Mouse (Mus musculus): ENCODE results near the gene Olfr792. TPM values are rescaled to one million over a fixed set of nuclear protein-coding genes. Genes with fewer than 3 reads are reported as not detected.

Gene Olfr792
- polyA plus RNA-seq (2012; rRNA removed) = not detected in 2 replicates

DNA sequence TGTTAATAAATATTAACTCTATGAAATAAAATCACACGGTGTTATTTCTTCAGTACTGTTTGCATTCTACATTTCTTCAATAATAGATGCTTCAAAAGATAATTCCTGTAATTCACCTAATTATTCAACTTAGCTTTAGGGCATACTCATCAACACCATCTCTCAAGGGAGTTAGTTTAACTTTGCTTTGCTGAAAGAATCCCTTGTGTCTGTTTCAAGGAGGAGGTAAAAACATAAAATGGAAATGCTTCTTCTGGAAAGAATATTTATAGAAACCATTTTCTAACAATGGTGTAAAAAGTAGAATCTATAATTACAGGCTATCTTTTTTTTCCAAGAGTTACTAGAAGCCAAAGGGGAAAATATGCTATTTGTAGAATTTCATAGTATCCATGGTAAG lies at the start of gene Olfr792:
Gene Olfr792 (plus strand): TSS at position 301 of the 400 bp plus-strand sequence.
- no peak for DNase-seq (ENCODE audit: low read depth)

- no peak for DNase-seq (ENCODE audit: low read depth)
These were observed 48.9 kb upstream of the Olfr792 start for GRCm38 (mm10) chr10:129490101-129490500.

GRCm38 (mm10) chr10:129498192-129498591 lies 40.8 kb upstream of the Olfr792 start, which contains the start of gene Olfr790:
Gene Olfr790 (plus strand): TSS chr10:129498492.
- DNase-seq (ENCODE audit: low read depth) = no peak

DNA sequence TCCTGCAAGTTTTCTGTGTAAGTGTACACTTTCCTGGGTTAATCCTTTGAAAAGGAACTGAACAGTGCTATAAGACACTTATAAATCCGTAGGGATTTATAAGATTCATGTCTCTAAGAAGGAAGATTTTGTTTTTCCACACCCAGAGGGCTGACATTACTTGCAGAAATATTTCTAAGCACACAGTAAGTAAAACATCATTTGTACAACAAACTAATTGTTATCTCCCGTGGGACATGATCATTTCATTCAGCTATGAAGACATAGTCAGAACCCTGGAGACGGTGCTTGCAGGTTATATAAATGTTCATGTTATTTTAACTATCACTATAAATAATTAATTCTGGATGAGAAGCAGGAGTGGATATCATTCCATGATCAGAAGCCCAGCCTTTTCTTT lies 17.5 kb upstream of the Olfr792 start, which contains the start of gene Olfr791:
Gene Olfr791 (plus strand): TSS at position 301 of the 400 bp plus-strand sequence.
- DNase-seq (ENCODE audit: low read depth) = no peak

GRCm38 (mm10) chr10:129549354-129549753 lies 10.4 kb downstream of the Olfr792 start:
- no peak for DNase-seq (ENCODE audit: low read depth)

DNA sequence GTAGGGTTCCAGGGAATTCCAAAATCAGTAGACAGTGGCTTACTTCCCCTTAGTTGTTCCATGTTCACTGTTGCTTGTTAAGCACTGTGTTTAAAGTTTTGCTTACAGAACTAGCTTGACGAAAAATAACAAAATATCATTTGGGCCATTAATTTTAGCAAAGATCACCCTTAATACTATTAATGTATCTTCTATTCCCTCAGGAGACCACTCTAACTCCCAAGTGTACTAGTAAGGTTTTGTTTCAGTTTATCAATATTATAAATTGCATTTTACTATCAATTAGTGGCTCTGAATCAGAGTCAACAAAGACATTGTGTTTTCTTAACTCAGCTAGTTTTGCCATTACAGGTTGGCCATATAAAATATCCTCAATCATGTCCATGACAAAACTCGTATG lies 28.4 kb downstream of the Olfr792 start, which contains the start of gene Olfr794:
Gene Olfr794 (plus strand): TSS at position 301 of the 400 bp plus-strand sequence.
- DNase-seq (ENCODE audit: low read depth) = no peak

- DNase-seq (ENCODE audit: low read depth) = no peak
These were observed 38.1 kb downstream of the Olfr792 start for GRCm38 (mm10) chr10:129577066-129577465.

Other genes with a start within 250 kb of the Olfr792 start
- gene Olfr780, start 221.0 kb upstream of the Olfr792 start, polyA plus RNA-seq (2012; rRNA removed) = not detected in 2 replicates
- not detected in 2 replicates for gene Olfr781, start 210.3 kb upstream of the Olfr792 start, polyA plus RNA-seq (2012; rRNA removed)
- gene Olfr782, start 190.3 kb upstream of the Olfr792 start, polyA plus RNA-seq (2012; rRNA removed) = not detected in 2 replicates
- gene Olfr784, start 155.1 kb upstream of the Olfr792 start, polyA plus RNA-seq (2012; rRNA removed) = 0.03 and 0.05 TPM in 2 replicates
- not detected in 2 replicates for gene Olfr785, start 133.7 kb upstream of the Olfr792 start, polyA plus RNA-seq (2012; rRNA removed)
- not detected in 2 replicates for gene Olfr786, start 111.9 kb upstream of the Olfr792 start, polyA plus RNA-seq (2012; rRNA removed)
- gene Olfr787, start 77.3 kb upstream of the Olfr792 start, polyA plus RNA-seq (2012; rRNA removed) = not detected in 2 replicates
- not detected in 2 replicates for gene Olfr788, start 68.2 kb upstream of the Olfr792 start, polyA plus RNA-seq (2012; rRNA removed)
- not detected in 2 replicates for gene Olfr789, start 54.4 kb upstream of the Olfr792 start, polyA plus RNA-seq (2012; rRNA removed)
- gene Olfr790, start 40.7 kb upstream of the Olfr792 start, polyA plus RNA-seq (2012; rRNA removed) = not detected in 2 replicates
- not detected in 2 replicates for gene Olfr791, start 17.4 kb upstream of the Olfr792 start, polyA plus RNA-seq (2012; rRNA removed)
- gene Olfr794, start 28.5 kb downstream of the Olfr792 start, polyA plus RNA-seq (2012; rRNA removed) = not detected in 2 replicates
- not detected in 2 replicates for gene Olfr796, start 73.4 kb downstream of the Olfr792 start, polyA plus RNA-seq (2012; rRNA removed)
- gene Olfr798, start 88.8 kb downstream of the Olfr792 start, polyA plus RNA-seq (2012; rRNA removed) = not detected in 2 replicates
- gene Olfr799, start 98.3 kb downstream of the Olfr792 start, polyA plus RNA-seq (2012; rRNA removed) = not detected in 2 replicates
- not detected in 2 replicates for gene Olfr800, start 118.5 kb downstream of the Olfr792 start, polyA plus RNA-seq (2012; rRNA removed)
- not detected in 2 replicates for gene Olfr801, start 134.7 kb downstream of the Olfr792 start, polyA plus RNA-seq (2012; rRNA removed)
- not detected in 2 replicates for gene Olfr802, start 149.0 kb downstream of the Olfr792 start, polyA plus RNA-seq (2012; rRNA removed)
- gene Olfr803, start 155.1 kb downstream of the Olfr792 start, polyA plus RNA-seq (2012; rRNA removed) = not detected in 2 replicates
- gene Olfr804, start 164.0 kb downstream of the Olfr792 start, polyA plus RNA-seq (2012; rRNA removed) = not detected in 2 replicates
- gene Olfr805, start 190.2 kb downstream of the Olfr792 start, polyA plus RNA-seq (2012; rRNA removed) = not detected in 2 replicates
- not detected in 2 replicates for gene Olfr806, start 202.8 kb downstream of the Olfr792 start, polyA plus RNA-seq (2012; rRNA removed)
- gene Olfr807, start 218.6 kb downstream of the Olfr792 start, polyA plus RNA-seq (2012; rRNA removed) = not detected in 2 replicates
- gene Olfr808, start 226.3 kb downstream of the Olfr792 start, polyA plus RNA-seq (2012; rRNA removed) = not detected in 2 replicates
- not detected in 2 replicates for gene Olfr809, start 235.5 kb downstream of the Olfr792 start, polyA plus RNA-seq (2012; rRNA removed)

All from gonadal fat pad, adult 2 months (tissue).